Mouse (Mus musculus) spleen, postnatal 36 days (tissue): ENCODE results near the gene Fam122c.
A peak's percentile ranks its signal among the peaks of the same experiment; 100 is the strongest.

Experiments
- DNase-seq, 2 experiments: peaks; one replicate each; pipeline ENCODE4 v3.0.0; 2022; ENCODE audit warnings: low spot score in 2 of 2, mixed read lengths in 1 of 2

Fam122c gene

DNA sequence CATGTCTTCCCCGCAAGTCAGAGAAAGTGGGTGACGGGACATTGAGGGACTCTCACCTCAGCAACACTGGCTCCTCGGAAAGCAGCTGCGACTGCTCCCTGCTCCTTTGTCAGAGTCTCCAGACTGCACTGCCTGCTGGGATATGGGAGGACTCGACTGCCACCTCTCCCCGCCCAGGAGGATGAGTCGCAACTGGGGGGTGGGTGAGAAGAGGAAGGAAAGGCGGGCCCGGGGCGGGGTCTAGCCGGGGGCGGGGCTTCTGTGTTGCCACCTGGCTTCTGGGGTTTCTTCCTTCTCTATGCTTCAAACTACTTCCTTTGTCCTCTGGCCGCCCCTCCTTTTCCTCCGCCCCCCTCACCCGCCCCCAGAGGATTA, 97.1 kb downstream of the Fam122c start, which contains the start of gene Mospd1:
Gene Mospd1, minus strand, starts transcription at position 137 of the 375 bp plus-strand sequence.
- DNase-seq = peak; percentile 90 to 92
